Mouse (Mus musculus) T-helper 1 cell (primary cell): ENCODE measurements around the gene Stmn1.

ENCODE experiments used
- in situ Hi-C: fragments of 300-600 bp; cut with MboI, MseI; formaldehyde crosslinking; loops from one replicate; pipeline ENCODE4 v1.15.1; 2025; ENCODE audit warnings: high pct_unique_total_duplicates

Stmn1 gene

GRCm38 (mm10) chr4:134514309-134514930 lies 46.3 kb downstream of the Stmn1 start:
- in situ Hi-C loops: no loop called here

- in situ Hi-C loops: no loop called here
Observed at GRCm38 (mm10) chr4:134515614-134516013, 47.5 kb downstream of the Stmn1 start.

GRCm38 (mm10) chr4:134516981-134517380 lies 48.9 kb downstream of the Stmn1 start:
- in situ Hi-C loops: no loop called here

- in situ Hi-C loops: no loop called here
Observed at GRCm38 (mm10) chr4:134517719-134518118, 49.6 kb downstream of the Stmn1 start.

GRCm38 (mm10) chr4:134518541-134518940 lies 50.4 kb downstream of the Stmn1 start:
- in situ Hi-C loops: no loop called here

- in situ Hi-C loops: no loop called here
Observed at GRCm38 (mm10) chr4:134519281-134519680, 51.2 kb downstream of the Stmn1 start.
